Mouse (Mus musculus) activated CD4-positive, CD25-positive, alpha-beta regulatory T cell, adult 4 months (primary cell): ENCODE results near the gene Tjp1. TPM values are rescaled to one million over a fixed set of nuclear protein-coding genes. Genes with fewer than 3 reads are reported as not detected.

ENCODE experiments used
- ATAC-seq: one replicate; pipeline ENCODE4 v1.8.0; 2017
- polyA plus RNA-seq, 2 experiments: library from polyadenylated mRNA; unstranded; fragments of 100-300 nt; shearing (Covaris generic); gene quantifications; one replicate each; pipeline ENCODE4 v1.2.1; 2017

The Tjp1 gene
- polyA plus RNA-seq, 2 experiments from 2014 or later: not detected

DNA sequence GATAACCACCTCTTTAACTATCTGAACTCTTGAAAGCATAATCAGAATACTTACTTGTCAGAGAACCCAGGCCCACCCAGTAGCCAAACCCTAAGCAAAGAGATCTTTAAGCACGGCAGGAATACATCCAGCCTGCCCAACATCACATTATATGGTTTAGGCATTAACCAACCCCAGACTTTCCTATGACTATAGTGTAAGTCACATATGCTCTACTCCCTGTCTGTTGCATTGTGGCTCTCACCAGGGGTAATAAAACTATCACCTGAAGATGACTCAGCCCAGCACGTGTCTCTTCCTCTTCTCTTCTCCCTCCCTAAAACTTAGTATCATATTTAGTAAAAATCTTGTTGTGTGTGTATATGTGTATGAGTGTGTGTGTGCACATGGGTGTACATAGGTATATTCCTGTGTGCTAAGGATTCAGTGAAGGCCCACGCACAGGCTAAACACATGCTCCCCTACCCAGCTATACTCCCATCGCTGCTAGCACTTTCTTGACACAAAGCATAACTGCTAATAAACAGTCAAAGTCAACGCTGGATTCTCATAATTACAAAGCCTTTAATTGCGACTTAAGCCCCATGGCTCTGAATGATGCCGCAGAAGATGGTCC lies 139.9 kb downstream of the Tjp1 start:
- no peak for ATAC-seq

DNA sequence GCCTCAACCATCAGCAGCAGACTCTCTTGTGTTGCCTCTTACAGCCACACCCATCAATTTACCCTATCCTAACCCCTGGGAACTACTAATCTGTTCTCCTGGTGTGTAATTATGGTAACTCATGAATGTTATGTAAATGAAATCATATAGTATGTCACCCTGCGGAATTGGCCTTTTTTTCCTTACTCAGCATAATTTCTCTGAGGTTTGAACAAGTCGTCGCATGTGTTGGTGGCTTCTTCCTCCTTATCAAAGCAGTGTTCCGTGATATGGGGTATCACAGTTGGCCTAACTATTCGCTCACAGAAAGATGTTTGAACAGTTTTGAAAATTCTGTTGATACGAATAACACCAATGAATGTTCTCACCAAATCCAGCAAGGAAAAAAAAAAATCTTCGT lies 142.8 kb downstream of the Tjp1 start:
- no peak for ATAC-seq

DNA sequence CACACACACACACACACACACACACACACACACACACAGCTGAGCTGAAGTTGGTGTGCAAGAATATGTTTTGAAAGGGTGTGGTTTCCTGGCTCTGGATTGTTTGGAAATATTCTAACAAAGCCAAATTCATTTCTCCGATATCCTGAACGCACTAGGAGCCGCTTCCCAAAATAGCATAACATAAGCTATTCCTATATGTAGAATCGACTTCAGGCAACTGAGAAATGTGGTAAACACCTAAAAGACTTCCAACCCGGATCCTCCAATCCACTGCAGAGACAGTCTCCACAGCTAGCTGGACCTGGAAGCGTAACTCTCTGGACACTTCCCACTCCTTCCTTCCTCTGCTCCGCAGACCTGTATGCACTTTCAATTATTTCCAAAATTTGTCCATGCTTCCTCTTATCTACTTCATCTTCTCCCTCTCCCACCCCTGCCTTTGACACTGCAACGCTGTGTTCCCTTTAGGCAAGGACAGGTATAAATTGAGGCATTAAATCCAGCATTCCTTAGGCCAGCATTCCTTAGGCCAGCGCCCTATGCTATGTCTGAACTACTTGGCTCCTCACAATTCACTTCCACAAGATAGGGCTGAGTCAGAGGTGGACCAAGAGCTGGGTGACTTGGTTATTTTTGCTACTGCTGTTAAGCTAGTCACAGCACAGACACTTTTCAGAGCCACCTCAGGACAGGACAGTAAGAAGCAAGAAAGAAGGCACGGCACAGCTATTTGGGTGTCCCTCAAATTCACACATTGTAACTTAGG lies 144.9 kb downstream of the Tjp1 start:
- no peak for ATAC-seq

DNA sequence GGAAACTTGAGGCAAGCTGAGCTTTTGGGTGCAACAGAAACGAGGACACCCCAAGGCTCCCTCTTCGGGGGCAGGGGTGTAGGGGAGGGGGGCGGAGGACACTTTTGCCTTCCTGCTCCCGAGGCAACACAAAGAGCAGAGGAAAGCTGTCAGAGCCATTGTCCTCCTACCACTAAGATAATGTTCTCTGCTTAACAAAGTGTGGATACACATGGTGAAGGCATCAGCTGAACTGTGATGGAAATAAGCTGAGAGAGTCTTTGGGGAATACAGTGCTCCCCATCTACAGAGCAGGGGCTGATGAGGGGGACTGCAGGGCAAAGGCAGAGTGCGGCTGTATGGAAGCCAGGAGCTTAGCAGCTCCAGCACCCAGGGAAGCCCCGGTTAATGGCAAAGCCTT lies 145.7 kb downstream of the Tjp1 start:
- ATAC-seq: no peak

DNA sequence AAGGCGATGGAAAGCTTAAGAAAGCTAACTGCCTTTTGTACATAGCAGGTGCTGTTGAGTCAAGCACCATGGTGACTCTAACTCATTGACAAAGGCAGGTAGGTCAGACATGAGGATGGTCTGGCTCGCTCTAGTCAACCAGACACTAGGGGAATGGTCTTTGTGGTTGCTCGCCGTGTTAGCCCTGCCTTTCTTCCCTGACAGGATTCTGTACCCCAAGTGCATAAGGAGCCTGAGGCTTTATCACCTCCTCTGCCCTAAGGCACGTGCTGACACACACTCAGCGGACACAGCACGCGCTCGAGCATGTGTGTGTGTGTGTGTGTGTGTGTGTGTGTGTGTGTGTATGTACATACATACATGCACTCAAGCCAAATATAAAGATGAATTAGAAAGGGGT lies 146.9 kb downstream of the Tjp1 start:
- no peak for ATAC-seq

DNA sequence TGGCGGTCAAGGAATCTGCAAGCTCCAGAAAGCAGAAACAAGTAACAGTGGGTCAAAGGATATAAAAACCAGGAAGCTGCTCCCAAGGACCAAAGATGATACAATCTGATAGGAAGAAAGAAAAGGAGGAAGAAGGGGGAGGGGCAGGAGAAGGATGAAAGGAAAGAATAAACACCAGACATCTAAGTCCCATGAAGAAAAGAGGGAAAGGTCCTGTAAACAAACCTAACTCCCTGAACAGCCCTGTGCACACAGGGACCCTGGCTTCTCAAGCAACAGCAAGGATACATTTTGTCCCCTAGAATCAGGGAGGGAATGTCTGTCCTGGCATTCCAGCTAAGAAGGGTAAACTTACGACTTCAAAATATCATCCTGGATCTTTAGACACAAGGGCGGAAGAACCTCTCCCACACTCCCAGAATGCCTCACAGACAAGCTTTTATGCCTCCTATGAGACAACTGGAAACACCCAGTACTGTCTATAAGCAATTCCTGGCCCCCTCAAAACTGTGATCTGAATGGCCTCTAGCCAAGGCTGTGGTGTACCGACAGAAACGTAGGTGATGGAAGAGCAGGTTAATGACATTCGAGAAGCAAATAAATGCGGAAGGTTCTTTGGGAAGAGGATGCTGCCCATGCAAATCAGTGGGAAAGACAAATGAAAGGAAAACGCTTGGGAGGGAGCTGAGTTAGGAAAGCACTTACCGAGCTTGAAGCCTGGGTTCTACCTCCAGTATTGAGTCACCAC lies 148.6 kb downstream of the Tjp1 start:
- ATAC-seq: no peak

DNA sequence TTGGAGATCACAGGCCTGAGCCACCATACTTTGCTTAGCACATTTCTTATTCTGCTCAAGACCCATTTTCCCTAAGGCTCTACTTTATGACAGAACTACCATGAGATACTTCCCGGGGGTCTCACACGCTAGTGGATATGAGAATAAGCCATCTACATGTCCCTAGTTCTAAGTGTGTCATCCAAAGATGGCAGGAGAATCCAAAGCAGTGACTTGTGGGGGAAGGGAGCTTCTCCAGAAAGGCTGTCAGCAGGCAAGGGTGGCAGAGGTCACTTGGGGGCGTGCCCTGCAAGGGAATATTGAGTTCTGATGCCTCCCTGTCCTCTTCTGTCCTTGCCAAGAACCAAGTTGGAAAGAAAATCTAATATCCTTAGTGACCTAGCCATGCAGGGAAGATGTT lies 150.1 kb downstream of the Tjp1 start:
- no peak for ATAC-seq

DNA sequence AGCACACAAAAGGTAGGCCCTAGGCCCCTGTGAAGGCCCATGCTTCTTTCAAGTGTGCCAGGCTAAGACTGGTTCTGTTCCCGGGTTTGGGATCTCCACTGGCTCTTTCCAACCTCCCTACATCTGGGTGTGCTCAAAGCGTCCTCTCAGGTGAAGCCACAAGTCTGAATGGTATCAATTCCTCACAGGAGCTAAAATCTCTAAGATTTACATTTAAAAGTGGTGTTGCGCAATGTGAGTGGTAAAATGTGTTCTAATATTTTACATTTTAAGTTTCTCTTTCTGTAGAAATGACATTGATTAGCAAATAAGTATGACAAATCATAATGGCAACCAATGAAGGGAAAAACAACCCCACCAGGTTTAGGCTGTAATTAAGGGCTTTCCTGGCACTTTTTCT lies 152.0 kb downstream of the Tjp1 start:
- no peak for ATAC-seq

DNA sequence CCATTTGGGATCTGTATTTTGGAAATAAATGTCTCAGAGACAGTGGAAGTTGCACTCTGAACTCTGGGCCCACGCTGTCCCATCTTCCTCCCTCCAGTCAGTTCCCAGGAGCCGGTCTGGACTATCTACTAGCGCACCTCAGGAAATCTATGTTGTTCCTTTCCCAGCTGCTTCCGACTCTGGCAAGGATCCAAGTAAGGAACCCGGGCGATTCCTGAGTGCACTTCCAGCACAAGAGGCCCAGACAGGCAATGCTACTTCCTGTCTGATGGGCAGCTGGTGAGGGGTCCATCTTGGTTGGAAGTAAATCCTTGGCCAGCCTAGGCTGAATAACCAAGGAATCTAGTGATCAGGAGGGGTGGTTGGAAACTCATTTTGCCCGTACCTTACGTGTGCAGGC lies 152.4 kb downstream of the Tjp1 start:
- ATAC-seq: no peak

DNA sequence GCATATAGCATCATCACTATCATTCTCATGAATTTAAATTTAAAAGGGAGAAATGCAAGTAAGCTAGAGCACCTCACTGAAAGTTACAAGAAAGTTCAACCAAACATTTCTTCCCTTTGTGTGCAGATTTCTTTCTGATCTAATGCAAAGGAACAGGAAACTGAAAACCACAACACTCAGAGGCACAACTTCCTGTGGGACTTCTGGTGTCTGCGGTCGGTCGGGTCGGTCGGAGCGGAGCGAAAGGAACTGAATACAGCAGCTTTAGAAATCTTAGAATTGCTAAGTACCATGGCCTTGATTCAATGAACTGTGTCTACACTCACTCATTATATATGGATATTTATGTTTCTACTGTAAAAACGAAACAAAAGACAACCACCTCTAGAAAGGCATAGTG lies 154.2 kb downstream of the Tjp1 start:
- peak; percentile 54 for ATAC-seq

DNA sequence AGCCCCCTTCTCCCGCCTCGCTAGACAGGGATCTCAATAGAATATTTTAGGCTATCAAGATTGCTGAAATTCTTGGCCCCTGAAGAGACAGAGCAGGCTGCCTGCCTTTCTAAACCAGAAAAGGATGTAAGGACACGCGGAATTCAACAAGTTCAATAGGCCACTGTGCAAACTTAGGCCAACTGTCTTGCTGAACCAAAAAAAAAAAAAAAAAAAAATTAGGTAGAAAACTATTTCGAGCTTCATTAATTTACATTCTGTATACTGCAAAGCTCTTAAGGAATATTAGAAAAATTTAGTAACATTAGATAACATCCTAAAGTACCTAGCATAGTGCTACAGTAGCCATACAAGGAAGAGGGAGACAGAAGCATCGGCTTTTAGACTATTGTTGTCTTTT lies 155.8 kb downstream of the Tjp1 start:
- no peak for ATAC-seq

DNA sequence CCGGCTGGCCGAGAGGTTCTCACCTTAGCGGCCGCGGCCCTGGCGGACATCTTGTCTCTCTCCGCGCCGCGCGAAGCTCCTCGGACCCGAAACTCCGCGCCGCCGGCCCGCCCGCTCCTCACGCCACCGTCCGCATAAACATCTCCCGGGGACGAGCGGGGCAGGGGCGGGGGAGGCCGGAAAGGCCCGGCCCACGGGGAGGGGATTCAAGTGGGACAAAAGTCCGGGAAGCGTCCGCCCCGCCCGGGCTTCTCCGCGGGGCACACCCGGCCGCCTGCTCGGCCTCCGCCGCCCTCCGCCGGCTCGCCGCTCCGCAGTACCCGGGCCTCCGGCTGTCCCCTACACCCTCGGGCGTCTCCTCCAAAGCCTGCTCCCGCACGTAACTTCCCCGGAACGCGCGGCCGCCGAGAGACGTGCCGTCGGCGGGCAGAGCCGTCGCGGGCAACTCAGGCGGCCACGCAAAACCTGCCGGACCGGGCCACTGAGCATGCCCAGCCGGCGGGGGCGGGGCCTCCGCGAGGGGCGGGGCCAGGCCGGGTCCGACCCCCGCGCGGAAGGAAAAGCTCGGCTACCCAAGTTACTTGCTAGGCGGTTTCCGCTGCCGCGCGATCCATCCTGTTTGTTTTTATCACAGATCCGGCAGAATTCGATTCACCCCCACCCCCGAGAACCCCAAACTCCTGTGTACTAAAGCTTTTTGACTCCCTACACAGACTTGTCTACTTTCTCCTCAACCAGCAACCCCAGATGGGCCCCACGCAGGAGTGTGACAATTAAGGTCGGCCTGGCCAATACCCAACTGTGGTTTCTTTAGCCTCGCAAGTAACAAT lies 156.6 kb downstream of the Tjp1 start:
- ATAC-seq: no peak

DNA sequence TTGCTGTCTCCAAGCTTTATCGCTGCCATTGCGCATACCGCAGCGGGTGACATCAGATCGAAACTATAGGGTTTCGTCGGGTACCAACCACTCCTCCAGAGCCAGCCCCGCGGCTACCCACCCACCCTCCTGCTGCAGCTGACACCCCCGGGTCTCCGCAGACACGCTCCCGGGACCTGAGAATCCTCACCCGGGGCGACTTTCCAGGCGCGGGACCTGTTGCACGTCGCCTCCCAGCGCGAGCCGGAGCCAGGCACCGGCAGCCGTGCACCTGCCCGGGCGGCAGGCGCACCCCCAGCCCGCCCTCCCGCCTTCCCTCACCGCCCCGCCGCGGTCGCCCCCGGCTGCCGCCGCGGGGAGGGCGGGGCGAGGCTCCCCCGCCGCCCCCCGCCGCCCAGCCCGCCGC lies 157.2 kb downstream of the Tjp1 start:
- ATAC-seq: no peak

DNA sequence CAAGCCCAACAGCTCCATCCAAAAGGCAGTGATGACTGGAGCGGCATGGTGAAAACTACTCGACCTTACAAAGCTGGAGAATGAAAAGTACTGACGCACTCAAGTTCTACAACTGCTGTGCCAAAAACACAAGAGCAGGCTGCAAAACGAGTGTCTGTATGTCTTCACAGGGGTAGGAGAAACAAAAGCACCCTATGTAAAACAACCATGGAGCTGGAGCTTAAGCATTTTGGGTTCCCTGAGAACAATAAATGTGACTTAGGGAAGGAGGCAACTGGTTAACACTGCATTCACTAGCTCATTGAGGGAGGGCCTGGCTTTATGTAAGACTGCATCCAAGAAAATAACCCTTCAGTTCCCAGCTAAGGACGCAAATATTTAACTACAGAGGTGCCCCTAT lies 158.5 kb downstream of the Tjp1 start:
- no peak for ATAC-seq

DNA sequence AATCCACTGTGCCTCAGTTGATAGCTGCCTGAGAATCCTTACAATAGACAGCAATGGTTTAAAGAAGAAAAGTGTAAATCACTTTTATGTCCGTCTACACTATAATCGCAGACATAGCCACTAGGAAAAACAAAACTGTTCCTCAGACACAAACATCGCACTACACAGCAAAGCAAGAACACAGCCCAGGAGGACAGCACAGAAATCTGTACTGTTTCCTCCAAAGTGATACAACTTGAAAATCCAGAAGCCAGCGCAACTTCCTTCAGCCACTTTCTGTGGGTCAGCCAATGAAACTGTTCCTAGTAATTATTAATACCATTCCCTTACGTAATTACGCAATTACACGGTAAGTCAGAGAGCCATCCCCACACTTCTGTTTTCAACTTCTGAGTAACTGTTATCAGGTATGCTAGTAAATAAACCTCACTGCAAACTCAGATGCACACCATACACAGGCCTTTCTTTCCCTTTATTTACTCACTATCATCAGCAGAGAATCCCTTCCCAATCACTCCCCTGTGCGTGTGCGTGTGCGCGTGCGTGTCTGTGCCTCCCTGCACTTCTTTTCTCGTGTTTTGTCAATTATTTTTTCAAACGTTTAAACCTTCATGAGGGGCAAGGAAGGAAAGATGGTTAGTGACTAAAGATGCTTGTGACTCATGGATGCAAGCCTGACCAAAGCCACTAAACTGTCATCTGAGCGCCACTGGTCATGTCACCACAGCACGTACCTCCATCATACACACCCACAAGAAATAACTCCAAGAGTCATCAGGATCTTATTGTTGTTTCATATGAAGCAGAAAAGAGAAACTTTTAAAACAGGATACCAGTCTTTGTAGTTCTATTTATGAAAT lies 160.0 kb downstream of the Tjp1 start:
- no peak for ATAC-seq

DNA sequence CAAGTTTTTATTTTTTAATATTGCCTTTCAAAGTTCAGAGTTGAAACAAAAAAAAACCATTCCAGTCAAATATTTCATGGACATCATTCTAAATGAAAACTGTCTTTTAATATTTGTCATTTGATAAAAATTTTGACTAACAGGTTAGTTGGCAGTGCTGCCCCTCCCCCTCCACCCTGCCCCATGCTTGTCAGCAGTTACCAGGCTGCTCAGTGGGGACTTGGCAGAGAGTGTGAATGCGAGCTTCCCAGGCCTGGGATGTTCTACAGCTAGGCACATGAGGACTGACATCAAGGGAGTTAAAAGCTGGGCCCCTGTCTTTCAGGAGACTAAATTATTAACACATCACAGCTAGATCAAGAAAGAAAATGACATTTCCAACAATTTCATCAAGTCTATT lies 161.4 kb downstream of the Tjp1 start:
- ATAC-seq: no peak

DNA sequence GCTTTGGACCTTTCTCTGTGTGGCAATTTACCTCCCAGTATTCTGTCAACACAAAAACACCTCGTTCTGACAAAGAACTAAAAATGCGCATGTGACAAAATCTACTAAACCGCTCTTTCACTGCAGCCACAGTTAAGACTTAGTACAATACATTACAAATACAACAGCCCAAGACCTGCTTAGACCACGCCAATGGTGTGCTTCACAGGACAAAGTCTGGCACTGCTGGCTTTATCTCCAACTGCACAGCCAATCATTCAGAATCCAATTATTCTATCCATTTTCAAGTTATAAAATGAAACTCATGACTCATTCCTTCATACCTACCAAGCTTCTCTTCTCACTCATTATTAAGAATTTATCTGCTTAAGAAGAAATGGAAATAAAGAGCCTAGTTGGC lies 162.0 kb downstream of the Tjp1 start:
- no peak for ATAC-seq

DNA sequence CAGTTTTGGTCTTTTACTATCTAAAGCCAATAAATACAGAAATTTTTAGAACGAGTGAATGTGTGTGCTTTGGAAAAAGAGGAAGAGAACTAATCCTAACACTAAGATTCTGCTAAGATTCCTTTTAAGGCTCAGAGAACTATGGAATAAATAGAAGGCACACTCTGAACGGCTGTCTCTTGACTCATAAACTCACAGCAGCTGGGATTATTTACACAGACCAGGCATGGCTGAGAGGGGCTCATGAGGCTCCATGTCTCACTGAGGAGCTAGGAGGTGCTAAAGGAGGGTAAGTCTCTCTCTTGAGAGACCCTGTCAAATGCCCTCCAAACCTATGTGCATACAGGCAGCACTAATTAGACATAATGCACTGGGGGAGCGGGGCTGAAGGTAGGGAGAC lies 167.3 kb downstream of the Tjp1 start:
- ATAC-seq: no peak

DNA sequence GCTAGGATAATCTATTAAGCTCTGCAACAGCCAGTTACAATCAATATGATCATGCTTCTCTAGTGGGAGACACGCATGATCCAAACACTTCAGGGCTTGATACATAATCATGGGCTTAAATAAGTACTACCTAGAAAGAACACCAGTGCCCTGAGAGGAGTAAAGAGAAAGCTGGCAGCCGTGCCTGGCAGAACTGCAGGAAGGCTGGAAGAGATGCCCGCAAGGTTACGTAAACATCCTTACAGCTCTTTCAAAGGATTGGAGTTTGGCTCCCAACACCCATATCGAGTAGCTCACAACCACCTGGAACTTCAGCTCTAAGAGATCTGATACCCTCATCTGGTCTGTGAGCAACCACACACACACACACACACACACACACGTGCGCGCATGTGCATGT lies 167.8 kb downstream of the Tjp1 start:
- ATAC-seq: no peak

DNA sequence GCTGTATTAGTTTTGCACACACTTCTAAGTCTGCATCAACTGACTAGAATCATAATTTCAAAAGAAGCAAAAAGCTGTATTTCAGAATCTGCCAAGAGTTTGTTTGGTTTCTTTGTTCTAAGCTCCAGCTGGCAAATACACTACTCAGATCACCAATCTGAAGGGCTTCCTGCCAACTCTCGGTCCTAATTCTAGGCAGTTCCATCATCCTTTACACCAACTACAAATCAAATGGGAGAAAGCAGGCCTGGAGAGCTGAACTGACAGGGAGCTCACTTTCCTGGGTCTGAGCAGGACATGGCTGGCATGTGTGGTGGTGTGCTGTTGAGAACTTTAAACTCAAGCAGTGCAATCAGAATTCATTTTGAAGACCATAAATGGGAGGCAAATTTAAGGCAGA lies 170.0 kb downstream of the Tjp1 start:
- no peak for ATAC-seq

DNA sequence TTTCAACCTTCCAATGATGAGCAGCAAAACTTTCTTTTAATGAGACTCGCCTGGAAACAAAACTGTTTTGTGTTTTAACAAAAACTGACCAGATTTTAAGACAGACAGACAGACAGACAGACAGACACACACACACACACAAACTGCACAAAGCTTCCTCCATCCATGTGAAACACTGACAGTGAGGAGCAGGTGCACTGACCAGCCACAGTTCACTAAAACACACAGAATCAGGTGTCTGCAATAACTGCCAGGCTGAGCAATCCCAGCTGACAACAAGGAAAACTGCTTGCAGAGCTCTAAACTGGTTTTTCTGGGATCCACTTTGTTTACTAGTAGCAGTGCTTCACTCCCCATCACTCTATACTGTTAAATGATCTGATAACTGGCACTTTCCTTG lies 171.4 kb downstream of the Tjp1 start:
- no peak for ATAC-seq

DNA sequence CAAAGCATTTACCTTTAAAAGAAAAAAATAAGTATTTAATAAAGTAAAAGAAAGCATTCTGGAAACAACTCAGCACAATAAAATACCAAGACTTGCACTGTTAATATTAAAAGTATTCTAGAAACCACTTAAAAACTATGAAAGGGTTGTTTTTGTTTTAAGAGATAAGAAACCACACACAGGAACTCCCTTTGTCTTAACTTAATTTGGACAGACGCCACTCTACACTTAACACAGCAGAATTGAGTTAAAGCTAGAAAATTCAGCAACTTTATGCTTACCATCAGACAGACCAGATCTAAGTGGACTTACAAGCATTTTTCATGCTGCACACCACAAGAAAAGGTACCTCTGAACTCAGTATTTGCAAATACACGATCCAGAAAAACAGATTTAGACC lies 172.7 kb downstream of the Tjp1 start:
- ATAC-seq: no peak
